Mouse (Mus musculus): Measurements from ENCODE around the gene Kazald1. TPM values are rescaled to one million over a fixed set of nuclear protein-coding genes. Genes with fewer than 3 reads are reported as not detected.

Gene Kazald1
- polyA plus RNA-seq, 1 experiment from 2014 or later = 14.1 TPM

GRCm38 (mm10) chr19:45049523-45049922 lies 25.5 kb upstream of the Kazald1 start:
- Histone ChIP-seq H3K27me3 (peaks cover 17% of the 10 kb centered on the region), H3K4me1 (replicated peaks) (peaks cover 26% of the 10 kb centered on the region), H3K4me3 (no peak overlapping the region), H3K4me2 (no peak overlapping the region), H3K9me3 (replicated peaks) (no peaks in the 10 kb centered on the region), H3K9ac (no peak overlapping the region), H3K36me3 (peaks cover 8% of the 10 kb centered on the region; the same call in 1 of the 2 replicates), H3K27ac (no peak overlapping the region)
- ATAC-seq (replicated peaks; ENCODE audit: insufficient number of reproducible peaks, insufficient read depth, low FRiP score, low read depth) = no peak
- 74% methylated on average over 9 of the region's 9 CpGs for WGBS

GRCm38 (mm10) chr19:45053451-45053850 lies 21.6 kb upstream of the Kazald1 start:
- Histone ChIP-seq H3K9ac (no peak overlapping the region), H3K9me3 (replicated peaks) (no peaks in the 10 kb centered on the region), H3K4me3 (no peak overlapping the region), H3K36me3 (peaks cover 13% of the 10 kb centered on the region; the same call in 1 of the 2 replicates), H3K4me2 (no peak overlapping the region), H3K27me3 (no peaks in the 10 kb centered on the region), H3K27ac (no peak overlapping the region), H3K4me1 (replicated peaks) (peaks cover 24% of the 10 kb centered on the region)
- WGBS = 89% methylated on average over 8 of the region's 8 CpGs
- ATAC-seq (replicated peaks; ENCODE audit: insufficient number of reproducible peaks, insufficient read depth, low FRiP score, low read depth) = no peak

GRCm38 (mm10) chr19:45054892-45055690 lies 19.9 kb upstream of the Kazald1 start:
- WGBS = 77% methylated on average over 6 of the region's 6 CpGs
- Histone ChIP-seq H3K4me3 (no peak overlapping the region), H3K4me2 (no peak overlapping the region), H3K27ac (no peak overlapping the region), H3K9ac (no peak overlapping the region), H3K36me3 (peaks cover 13% of the 10 kb centered on the region; the same call in 1 of the 2 replicates), H3K27me3 (no peaks in the 10 kb centered on the region), H3K4me1 (replicated peaks) (peaks cover 25% of the 10 kb centered on the region), H3K9me3 (replicated peaks) (no peaks in the 10 kb centered on the region)
- no peak for ATAC-seq (replicated peaks; ENCODE audit: insufficient number of reproducible peaks, insufficient read depth, low FRiP score, low read depth)

- no peaks in the 10 kb centered on the region for H3K27me3 ChIP-seq
- no peak overlapping the region for H3K4me2 ChIP-seq
- no peaks in the 10 kb centered on the region for H3K9me3 ChIP-seq (replicated peaks)
- 48% methylated on average over 4 of the region's 4 CpGs for WGBS
- H3K9ac ChIP-seq = no peak overlapping the region
- H3K36me3 ChIP-seq = peaks cover 13% of the 10 kb centered on the region; the same call in 1 of the 2 replicates
- no peak for ATAC-seq (replicated peaks; ENCODE audit: insufficient number of reproducible peaks, insufficient read depth, low FRiP score, low read depth)
- peaks cover 25% of the 10 kb centered on the region for H3K4me1 ChIP-seq (replicated peaks)
- no peak overlapping the region for H3K4me3 ChIP-seq
- H3K27ac ChIP-seq = peak overlapping the region; percentile 98; the same call in 1 of the 2 replicates
These were observed 18.7 kb upstream of the Kazald1 start for GRCm38 (mm10) chr19:45056364-45056763.

- peak overlapping the region; percentile 98 for H3K27ac ChIP-seq
- peaks cover 13% of the 10 kb centered on the region; the same call in 1 of the 2 replicates for H3K36me3 ChIP-seq
- 67% methylated on average over 7 of the region's 7 CpGs for WGBS
- peak overlapping the region; percentile 71 for H3K9ac ChIP-seq
- H3K4me3 ChIP-seq = peak overlapping the region; percentile 64
- H3K9me3 ChIP-seq (replicated peaks) = no peaks in the 10 kb centered on the region
- peaks cover 25% of the 10 kb centered on the region for H3K4me1 ChIP-seq (replicated peaks)
- H3K27me3 ChIP-seq = no peaks in the 10 kb centered on the region
- H3K4me2 ChIP-seq = peak overlapping the region; percentile 84
- no peak for ATAC-seq (replicated peaks; ENCODE audit: insufficient number of reproducible peaks, insufficient read depth, low FRiP score, low read depth)
These were observed 17.9 kb upstream of the Kazald1 start for GRCm38 (mm10) chr19:45056908-45057698.

- WGBS = 37% methylated on average over 7 of the region's 7 CpGs
- peaks cover 25% of the 10 kb centered on the region for H3K4me1 ChIP-seq (replicated peaks)
- peak overlapping the region; percentile 64 for H3K4me3 ChIP-seq
- no peak for ATAC-seq (replicated peaks; ENCODE audit: insufficient number of reproducible peaks, insufficient read depth, low FRiP score, low read depth)
- H3K9me3 ChIP-seq (replicated peaks) = no peaks in the 10 kb centered on the region
- H3K4me2 ChIP-seq = peak overlapping the region; percentile 84
- H3K9ac ChIP-seq = peak overlapping the region; percentile 71
- peak overlapping the region; percentile 98 for H3K27ac ChIP-seq
- no peaks in the 10 kb centered on the region for H3K27me3 ChIP-seq
- 0 out of 2 replicates have a peak, but pooled peaks cover 10% of the 10 kb centered on the region for H3K36me3 ChIP-seq
These were observed 17.3 kb upstream of the Kazald1 start for GRCm38 (mm10) chr19:45057724-45058112.

GRCm38 (mm10) chr19:45058113-45058839 lies 16.8 kb upstream of the Kazald1 start:
- Histone ChIP-seq H3K9me3 (replicated peaks) (no peaks in the 10 kb centered on the region), H3K9ac (peak overlapping the region; percentile 74), H3K4me3 (peak overlapping the region; percentile 64), H3K27ac (peak overlapping the region; percentile 98), H3K27me3 (no peaks in the 10 kb centered on the region; the same call in 1 of the 2 replicates), H3K4me1 (replicated peaks) (peaks cover 25% of the 10 kb centered on the region), H3K4me2 (peak overlapping the region; percentile 84), H3K36me3 (0 out of 2 replicates have a peak, but pooled peaks cover 7% of the 10 kb centered on the region)
- ATAC-seq (replicated peaks; ENCODE audit: insufficient number of reproducible peaks, insufficient read depth, low FRiP score, low read depth) = peak; percentile 92
- under 1% methylated on average over 34 of the region's 34 CpGs for WGBS

GRCm38 (mm10) chr19:45058841-45059240 lies 16.2 kb upstream of the Kazald1 start:
- H3K36me3 ChIP-seq = 0 out of 2 replicates have a peak, but pooled peaks cover 4% of the 10 kb centered on the region

GRCm38 (mm10) chr19:45063565-45064292 lies 11.3 kb upstream of the Kazald1 start:
- ATAC-seq (replicated peaks; ENCODE audit: insufficient number of reproducible peaks, insufficient read depth, low FRiP score, low read depth) = no peak
- Histone ChIP-seq H3K36me3 (no peaks in the 10 kb centered on the region), H3K9me3 (replicated peaks) (no peaks in the 10 kb centered on the region), H3K9ac (no peak overlapping the region), H3K4me1 (replicated peaks) (peaks cover 12% of the 10 kb centered on the region), H3K27ac (no peak overlapping the region), H3K27me3 (peaks cover 51% of the 10 kb centered on the region), H3K4me2 (no peak overlapping the region), H3K4me3 (no peak overlapping the region)
- 43% methylated on average over 20 of the region's 20 CpGs for WGBS

More at GRCm38 (mm10) chr19:45058841-45059240, 16.2 kb upstream of the Kazald1 start:
- WGBS = 2% methylated on average over 14 of the region's 14 CpGs
- peak overlapping the region; percentile 84 for H3K4me2 ChIP-seq
- peak overlapping the region; percentile 98 for H3K27ac ChIP-seq
- no peak for ATAC-seq (replicated peaks; ENCODE audit: insufficient number of reproducible peaks, insufficient read depth, low FRiP score, low read depth)
- peaks cover 3% of the 10 kb centered on the region for H3K27me3 ChIP-seq
- no peaks in the 10 kb centered on the region for H3K9me3 ChIP-seq (replicated peaks)
- H3K4me1 ChIP-seq (replicated peaks) = peaks cover 26% of the 10 kb centered on the region
- H3K9ac ChIP-seq = peak overlapping the region; percentile 74
- peak overlapping the region; percentile 64 for H3K4me3 ChIP-seq

- Histone ChIP-seq H3K4me1 (replicated peaks) (peaks cover 4% of the 10 kb centered on the region; the same call in 1 of the 2 replicates), H3K9ac (no peak overlapping the region), H3K9me3 (replicated peaks) (no peaks in the 10 kb centered on the region), H3K27me3 (peaks cover 61% of the 10 kb centered on the region), H3K27ac (no peak overlapping the region), H3K4me3 (no peak overlapping the region), H3K4me2 (no peak overlapping the region), H3K36me3 (no peaks in the 10 kb centered on the region)
- 6% methylated on average over 21 of the region's 21 CpGs for WGBS
- no peak for ATAC-seq (replicated peaks; ENCODE audit: insufficient number of reproducible peaks, insufficient read depth, low FRiP score, low read depth)
These were observed 9.8 kb upstream of the Kazald1 start for GRCm38 (mm10) chr19:45065226-45065625.
